Mouse (Mus musculus) thymus, postnatal 25 days (tissue): ENCODE results near the gene Hectd1.

Experiments
- DNase-seq: peaks from one replicate; pipeline ENCODE4 v3.0.0; 2022

Hectd1 gene

GRCm38 (mm10) chr12:51829290-51830076, at the start of gene Hectd1:
Gene Hectd1 (minus strand): TSS chr12:51829536.
- peak; percentile 91 for DNase-seq

DNA sequence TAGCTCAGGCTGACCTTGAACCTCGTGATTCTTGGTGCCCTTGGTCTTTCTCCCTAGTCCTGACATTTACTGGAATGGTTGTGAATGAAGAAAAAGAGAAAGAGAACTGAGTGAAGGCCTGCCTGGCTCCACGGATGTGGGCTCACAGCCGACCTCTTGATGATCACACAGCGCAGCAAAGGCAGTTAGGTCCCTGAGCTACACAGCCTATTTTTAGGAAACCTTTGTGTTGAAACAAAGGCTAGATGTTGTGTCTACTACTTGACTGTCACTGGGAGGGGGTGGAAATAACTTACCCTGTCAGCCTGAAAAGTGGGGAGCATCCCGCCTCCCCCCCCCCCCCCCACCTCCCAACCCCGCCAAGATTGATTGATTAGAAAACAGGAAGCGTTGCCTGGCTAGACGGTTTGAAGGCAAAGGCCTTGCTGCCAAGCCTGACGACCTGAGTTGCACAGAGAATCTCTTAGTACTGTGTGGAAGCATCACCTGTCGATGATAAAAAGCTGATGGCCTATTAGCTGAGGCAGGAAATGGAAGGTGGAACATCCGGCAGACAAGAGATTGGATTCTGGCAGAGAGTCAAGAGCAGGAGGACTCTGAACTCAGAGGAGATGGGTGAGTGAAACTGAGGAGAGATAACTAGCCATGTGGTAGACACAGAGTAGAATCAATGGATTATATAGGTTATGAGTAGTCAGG, 42.3 kb upstream of the Hectd1 start:
- DNase-seq: no peak

GRCm38 (mm10) chr12:51869511-51869910, 40.2 kb upstream of the Hectd1 start:
- DNase-seq: no peak

- no peak for DNase-seq
Measured at GRCm38 (mm10) chr12:51867076-51867475, 37.7 kb upstream of the Hectd1 start.

- peak; percentile 42 for DNase-seq
Measured at GRCm38 (mm10) chr12:51866226-51866910, 37.0 kb upstream of the Hectd1 start.

DNA sequence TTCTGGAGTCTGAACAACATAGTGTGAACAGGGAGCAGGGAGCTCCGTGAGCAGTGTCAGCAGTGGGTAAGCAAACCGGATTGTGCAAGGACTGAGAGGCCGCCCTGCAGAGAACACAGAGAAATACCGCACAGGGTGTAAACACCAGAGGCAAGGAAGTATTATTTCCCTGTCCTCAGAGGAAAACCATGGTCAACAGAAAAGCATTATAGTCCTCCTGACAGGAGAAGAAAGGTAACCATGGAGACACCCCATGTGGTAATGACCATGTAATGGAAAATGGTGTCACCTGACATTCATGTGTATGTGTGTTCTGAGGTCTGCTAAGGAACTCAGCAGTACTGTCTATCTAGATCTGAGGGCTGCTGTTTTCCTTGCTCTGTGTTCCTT, 36.4 kb upstream of the Hectd1 start:
- DNase-seq: peak; percentile 35

- DNase-seq: no peak
Measured at GRCm38 (mm10) chr12:51865061-51865789, 35.9 kb upstream of the Hectd1 start.

- no peak for DNase-seq
Measured at GRCm38 (mm10) chr12:51863116-51864002, 34.0 kb upstream of the Hectd1 start.

DNA sequence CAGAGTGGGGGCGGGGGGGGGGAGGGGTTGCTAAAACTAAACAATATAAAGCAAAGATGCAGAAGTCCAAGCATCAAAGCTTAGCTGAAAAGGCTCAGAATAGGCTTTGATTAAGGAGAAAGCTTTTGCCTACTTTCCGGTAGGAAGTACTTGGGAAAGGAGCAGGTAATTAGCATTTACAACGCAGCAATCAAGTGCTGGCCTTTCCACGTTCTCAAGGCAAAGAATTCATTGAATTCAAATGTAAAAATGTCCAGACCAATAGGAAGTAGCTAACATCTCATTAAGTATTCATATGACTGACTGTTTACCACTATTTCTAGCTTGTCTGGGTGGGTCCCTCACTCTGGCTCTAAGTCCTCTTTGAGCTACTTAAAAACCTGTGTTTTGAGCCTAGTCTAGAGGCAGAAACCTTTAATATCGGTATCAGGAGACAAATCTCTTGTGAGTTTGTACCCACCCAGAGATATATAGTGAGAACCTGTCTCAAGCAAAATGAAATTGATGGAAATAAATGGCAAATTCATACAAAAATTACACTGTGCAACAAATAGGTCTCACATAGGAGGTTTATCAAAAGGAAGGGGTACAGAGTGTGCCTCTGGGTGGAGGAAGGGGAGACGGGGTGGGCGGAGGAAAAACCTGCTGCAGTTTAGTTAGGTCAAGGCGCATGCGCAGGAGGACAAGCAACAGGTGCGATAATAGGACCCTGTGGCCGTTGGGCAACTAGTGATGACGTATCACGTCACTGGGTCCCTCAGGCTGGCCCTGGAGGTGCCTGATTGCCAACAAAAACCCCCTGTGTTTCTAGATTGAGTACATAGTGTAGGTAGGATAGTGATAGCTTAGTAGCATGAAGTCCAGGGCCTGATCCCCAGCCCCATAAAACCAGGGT, 29.0 kb upstream of the Hectd1 start:
- no peak for DNase-seq

GRCm38 (mm10) chr12:51856768-51857295, 27.5 kb upstream of the Hectd1 start:
- DNase-seq: no peak

GRCm38 (mm10) chr12:51855872-51856271, 26.5 kb upstream of the Hectd1 start:
- DNase-seq: no peak

DNA sequence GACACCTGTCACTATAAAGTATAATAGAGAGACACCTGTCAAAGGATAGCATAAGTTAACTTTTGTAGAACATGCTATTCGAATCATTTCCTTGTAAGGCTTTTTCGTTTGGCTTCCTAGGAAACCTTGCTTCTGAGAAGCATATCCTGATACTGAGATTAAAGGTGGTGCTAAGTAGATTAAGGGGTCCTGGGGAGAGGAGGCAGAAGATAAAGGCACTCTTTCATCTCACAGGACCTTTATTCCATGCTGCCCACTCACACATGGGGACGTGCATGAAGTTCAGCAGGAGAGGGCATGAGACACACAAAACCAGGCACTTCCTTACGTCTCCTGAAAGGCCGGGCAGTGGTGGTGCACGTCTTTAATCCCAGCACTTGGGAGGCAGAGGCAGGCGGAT, 26.1 kb upstream of the Hectd1 start:
- no peak for DNase-seq

- DNase-seq: no peak
Measured at GRCm38 (mm10) chr12:51851617-51852016, 22.3 kb upstream of the Hectd1 start.

DNA sequence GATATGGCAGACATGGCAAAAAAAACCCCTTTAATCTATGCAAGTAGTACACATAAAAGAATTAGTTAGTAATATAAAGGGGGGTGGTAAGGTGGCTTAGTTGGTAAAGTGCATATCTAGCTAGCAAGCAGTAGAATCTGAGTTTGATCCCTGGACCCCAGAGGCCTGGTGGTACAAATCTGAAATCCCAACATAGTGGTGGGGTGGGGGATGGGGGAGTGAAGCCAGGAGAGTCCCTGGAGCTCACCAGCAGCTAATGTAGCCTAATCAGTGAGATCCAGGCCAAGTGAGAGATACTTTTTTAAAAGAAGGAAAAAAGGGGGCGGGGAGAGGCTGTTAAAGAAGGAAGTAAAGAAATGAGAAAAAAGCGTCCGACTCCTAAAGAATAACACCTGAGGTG, 21.8 kb upstream of the Hectd1 start:
- DNase-seq: no peak

DNA sequence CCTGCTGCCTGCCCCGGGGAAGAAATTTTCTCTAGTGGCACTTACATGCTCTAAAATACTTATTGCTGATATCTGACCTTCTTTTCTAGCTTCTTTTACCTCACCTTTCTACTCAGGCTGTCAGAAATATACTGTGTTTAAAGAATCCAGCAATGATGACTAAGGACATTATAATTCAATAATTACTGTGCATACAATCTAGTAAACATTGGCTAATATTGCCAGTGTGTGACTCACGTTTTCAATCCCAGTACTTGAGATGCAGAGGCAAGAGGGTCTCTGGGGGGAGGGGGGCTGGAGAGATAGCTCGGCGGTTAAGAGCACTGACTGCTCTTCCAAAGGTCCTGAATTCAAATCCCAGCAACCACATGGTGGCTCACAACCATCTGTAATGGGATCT, 21.0 kb upstream of the Hectd1 start:
- no peak for DNase-seq

DNA sequence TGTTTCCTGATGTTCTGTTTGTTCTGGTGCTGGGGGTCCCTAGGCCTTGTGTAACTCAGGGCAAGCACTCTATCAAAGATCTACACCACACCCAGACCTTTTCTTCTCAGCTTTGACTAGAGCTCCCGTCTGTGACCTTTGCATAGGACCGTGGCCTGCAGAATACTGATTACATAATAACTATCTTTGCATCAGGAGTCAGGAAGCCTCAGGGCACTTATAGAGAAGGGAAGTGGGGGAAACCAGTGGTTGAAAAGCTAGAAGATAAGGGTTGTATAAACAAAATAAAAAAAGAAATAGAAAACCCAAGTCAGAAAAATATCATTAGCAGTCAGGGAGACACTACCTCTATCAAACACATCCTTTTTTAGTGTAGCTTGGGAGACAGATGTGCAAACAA, 20.6 kb upstream of the Hectd1 start:
- no peak for DNase-seq

GRCm38 (mm10) chr12:51847953-51848680, 18.8 kb upstream of the Hectd1 start:
- DNase-seq: no peak

DNA sequence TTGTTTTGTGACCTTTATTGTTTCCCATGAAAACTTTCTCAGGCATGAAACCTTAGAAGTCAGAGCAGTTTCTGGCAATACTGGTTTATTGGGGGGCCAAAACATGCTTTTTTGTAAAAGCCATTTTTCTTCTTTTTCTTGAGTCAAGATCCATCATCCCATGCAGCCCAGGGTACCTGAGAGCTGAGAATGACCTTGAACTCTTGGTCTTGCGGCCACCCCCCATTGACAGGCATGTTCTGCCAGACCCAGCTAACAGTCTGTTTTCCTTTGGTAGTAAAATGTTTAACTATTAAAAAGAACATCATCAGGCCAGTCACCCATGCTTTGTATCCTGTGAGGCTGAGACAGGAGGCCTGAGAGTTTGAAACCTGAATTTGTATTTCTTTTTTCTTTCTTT, 15.9 kb upstream of the Hectd1 start:
- no peak for DNase-seq

DNA sequence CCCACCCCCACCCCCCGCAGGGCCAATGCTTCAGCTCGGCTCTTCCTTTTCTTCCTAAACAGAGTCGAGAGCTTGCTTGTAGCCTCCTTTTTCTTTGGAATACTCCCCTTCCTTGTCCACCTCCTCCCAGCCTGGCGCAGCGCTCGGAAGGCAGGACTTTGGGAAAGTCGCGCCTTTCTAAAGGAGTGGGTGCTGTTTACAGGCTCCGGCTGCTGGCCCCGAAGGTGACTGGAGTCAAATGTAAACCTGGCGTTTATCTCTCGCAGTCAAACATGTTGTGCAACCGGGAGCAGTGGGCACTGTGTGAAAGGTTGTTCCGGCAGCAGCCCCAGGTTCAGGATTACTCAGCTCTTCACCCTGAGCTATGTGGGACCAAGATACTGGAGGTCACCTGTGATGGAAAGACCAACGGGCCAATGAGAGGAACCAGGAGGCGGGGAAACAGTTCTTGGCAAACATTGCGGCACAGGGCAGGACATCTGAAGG, 15.5 kb upstream of the Hectd1 start:
- peak; percentile 93 for DNase-seq
